Mouse (Mus musculus) right cerebral cortex, adult 2 months (tissue): ENCODE data around the gene Atoh8.

Experiments used
- DNase-seq, 2 experiments: peaks; one replicate each; pipeline ENCODE4 v3.0.0; 2021 to 2022; ENCODE audit warnings: low spot score in 2 of 2

The Atoh8 gene

GRCm38 (mm10) chr6:72235098-72235806, at the start of gene Atoh8:
Atoh8 (minus strand) TSS chr6:72235577.
- DNase-seq, result peak; percentile 31 to 58

- DNase-seq, result peak; percentile 25 to 39
Observed at GRCm38 (mm10) chr6:72283914-72284313, 48.5 kb upstream of the Atoh8 start.

GRCm38 (mm10) chr6:72280410-72280998, 45.1 kb upstream of the Atoh8 start:
- DNase-seq, result no peak

GRCm38 (mm10) chr6:72279505-72279904, 44.1 kb upstream of the Atoh8 start:
- no peak for DNase-seq

- no peak for DNase-seq
Observed at GRCm38 (mm10) chr6:72278835-72279234, 43.5 kb upstream of the Atoh8 start.

GRCm38 (mm10) chr6:72277508-72278166, 42.3 kb upstream of the Atoh8 start:
- no peak for DNase-seq

- no peak for DNase-seq
Observed at GRCm38 (mm10) chr6:72276972-72277441, 41.6 kb upstream of the Atoh8 start.

GRCm38 (mm10) chr6:72276141-72276540, 40.8 kb upstream of the Atoh8 start:
- DNase-seq, result no peak

GRCm38 (mm10) chr6:72275527-72275926, 40.1 kb upstream of the Atoh8 start:
- DNase-seq, result no peak

GRCm38 (mm10) chr6:72273153-72273552, 37.8 kb upstream of the Atoh8 start:
- no peak for DNase-seq

GRCm38 (mm10) chr6:72272161-72272696, 36.9 kb upstream of the Atoh8 start:
- DNase-seq, result no peak

GRCm38 (mm10) chr6:72270952-72271519, 35.7 kb upstream of the Atoh8 start:
- peak; percentile 43 to 57 for DNase-seq

- DNase-seq, result no peak
Observed at GRCm38 (mm10) chr6:72270258-72270657, 34.9 kb upstream of the Atoh8 start.

- no peak for DNase-seq
Observed at GRCm38 (mm10) chr6:72268149-72268847, 32.9 kb upstream of the Atoh8 start.

- no peak for DNase-seq
Observed at GRCm38 (mm10) chr6:72265664-72266063, 30.3 kb upstream of the Atoh8 start.

GRCm38 (mm10) chr6:72263679-72264265, 28.4 kb upstream of the Atoh8 start:
- DNase-seq, result no peak

- no peak for DNase-seq
Observed at GRCm38 (mm10) chr6:72261683-72262320, 26.4 kb upstream of the Atoh8 start.

GRCm38 (mm10) chr6:72260981-72261682, 25.8 kb upstream of the Atoh8 start:
- DNase-seq, result peak; percentile 88 to 92

GRCm38 (mm10) chr6:72259474-72259873, 24.1 kb upstream of the Atoh8 start:
- DNase-seq, result no peak

- no peak for DNase-seq
Observed at GRCm38 (mm10) chr6:72255294-72255693, 19.9 kb upstream of the Atoh8 start.
